Mouse (Mus musculus) C2C12 (cell line): ENCODE measurements around the gene 1700003E16Rik.

Experiments used
- CTCF ChIP-seq: IDR thresholded peaks from one replicate; pipeline ENCODE4 v1.5.1; 2011; ENCODE audit not compliant: control insufficient read depth, insufficient read depth, insufficient read length
- MAX ChIP-seq: IDR thresholded peaks from one replicate; pipeline ENCODE4 v1.6.1; 2011; ENCODE audit warnings: mild to moderate bottlenecking, control low read depth
- USF1 ChIP-seq: IDR thresholded peaks from one replicate; pipeline ENCODE4 v1.6.1; 2011; ENCODE audit warnings: low read depth, mild to moderate bottlenecking, control low read depth, moderate library complexity

DNA sequence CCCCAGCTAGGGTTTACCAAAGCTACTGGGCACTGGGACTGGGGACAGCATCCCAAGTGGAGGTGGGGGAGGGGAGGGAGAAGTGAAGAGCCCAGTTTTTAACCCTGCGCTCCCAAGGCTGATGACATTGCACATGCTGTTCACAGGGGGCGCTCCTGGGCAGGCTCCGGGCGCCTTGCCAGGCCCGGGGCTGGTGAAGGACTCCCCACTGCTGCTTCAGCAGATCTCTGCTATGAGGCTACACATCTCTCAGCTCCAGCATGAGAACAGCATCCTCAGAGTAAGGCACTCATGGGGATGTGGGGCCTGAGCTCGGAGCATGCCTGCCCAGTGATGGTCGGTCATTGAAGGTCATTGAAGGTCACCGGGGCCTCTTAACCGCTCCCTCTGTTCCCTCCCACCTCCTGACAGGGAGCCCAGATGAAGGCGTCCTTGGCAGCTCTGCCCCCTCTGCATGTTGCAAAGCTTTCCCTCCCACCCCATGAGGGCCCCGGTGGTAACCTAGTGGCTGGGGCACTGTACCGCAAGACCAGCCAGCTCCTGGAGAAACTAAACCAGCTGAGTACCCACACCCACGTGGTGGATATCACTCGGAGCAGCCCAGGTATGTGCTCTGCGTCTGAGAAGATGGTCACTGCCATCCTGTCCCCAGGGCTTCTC is 41.3 kb downstream of the 1700003E16Rik start:
- TF ChIP-seq CTCF: no peak
- no peak for TF ChIP-seq MAX
- no peak for TF ChIP-seq USF1
